Mouse (Mus musculus): ENCODE data around the gene Zfhx3.

The Zfhx3 gene

DNA sequence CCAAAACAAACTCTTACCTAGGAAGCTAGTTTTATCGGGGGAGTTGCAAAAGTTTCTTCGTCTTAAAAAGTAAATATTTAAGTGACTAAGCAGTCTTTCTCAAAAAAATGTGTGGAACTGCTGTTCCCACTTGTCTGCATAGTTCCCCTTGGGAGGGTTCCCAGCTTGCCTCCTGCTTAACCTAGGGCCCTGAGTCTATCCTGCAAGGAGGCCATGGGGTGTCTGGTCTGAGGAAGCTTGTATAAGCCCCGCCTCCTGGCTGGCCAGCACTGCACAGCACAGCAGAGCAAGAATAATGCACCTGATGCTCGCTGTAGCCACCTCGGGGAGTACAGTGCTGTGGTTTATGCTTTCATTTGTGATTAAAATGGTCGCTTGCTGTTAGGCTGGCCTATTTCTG is 775.6 kb downstream of the Zfhx3 start:
- DNase-seq (ENCODE audit: low spot score): peak; percentile 62

DNA sequence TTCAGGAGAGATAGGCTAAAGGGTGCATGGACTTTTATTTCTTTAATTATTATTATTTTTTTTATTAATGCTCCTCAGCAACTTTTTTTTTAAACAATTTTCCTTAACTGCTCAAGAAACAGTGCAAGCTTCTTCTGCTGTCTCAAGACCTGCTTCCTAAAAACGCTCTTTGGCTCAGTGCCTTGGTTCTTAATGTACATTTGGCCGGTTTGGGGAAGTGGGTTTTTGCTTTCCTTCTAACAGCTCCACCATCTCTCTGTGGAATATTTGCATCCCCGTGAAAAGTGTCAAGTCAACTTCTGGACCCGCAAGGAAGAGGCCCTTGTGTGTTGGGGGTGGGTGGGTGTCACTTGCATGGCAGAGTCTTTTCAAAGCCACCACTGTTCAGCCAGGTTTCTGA is 778.4 kb downstream of the Zfhx3 start:
- DNase-seq (ENCODE audit: low spot score): no peak

DNA sequence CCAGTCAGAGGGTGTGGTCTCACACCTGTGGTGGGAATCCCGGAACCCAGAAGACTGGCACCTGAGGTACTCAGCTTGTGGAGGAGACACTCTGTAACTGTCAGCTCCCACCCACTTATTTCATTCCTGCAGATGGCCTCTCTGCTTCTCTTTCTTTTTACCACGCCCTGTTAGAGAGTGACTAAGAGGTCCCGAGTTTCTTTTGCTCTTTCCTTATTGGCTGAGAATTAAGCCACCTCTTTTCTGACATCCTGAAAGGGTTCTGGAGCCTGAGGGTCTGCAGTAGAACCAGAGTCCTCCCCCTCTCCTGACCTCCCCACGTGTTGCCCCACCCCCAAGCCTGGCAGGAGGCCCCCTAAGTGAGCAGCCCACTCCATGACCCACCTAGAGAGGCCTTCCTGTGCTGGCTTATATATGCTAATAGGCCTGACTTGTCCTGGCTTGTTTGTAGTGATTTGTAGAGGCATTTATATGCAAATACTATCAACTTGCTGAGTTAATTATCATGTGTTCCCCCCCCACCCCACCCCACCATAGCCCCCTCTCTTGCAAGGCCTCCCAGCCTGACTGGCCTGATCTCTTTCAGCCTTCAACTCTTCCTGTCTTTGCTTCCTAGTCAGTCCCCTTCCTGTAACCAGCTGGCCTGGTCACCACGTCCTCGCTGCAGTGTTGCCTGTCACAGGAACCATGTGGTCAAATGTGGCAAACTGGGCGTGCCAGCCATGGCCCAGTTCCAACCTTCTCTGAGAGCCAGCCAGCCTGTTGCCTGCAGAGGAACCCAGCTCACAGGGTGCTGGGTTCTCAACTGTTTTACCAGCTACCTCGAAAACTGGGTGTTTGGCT is 780.4 kb downstream of the Zfhx3 start:
- DNase-seq (ENCODE audit: low spot score): peak; percentile 82

DNA sequence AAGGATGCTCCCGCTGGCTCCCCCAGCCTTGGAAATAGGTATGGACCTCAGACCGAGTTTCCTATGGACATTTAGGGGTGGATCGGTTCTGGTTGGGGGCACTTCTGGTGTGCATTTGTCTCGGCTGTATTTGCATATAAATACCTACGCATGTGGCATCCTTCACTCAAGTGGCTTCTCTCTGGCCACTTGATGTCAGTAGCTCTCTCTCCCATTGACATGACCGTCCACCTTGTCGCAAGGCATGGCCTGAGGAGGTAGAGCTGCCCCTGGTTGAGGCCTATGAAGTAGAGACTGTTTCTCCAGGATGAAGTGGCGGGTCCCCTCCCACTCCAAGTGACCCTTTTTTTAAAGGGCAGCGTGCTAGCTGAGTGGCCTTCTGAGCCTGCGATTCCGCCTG is 781.2 kb downstream of the Zfhx3 start:
- no peak for DNase-seq (ENCODE audit: low spot score)

DNA sequence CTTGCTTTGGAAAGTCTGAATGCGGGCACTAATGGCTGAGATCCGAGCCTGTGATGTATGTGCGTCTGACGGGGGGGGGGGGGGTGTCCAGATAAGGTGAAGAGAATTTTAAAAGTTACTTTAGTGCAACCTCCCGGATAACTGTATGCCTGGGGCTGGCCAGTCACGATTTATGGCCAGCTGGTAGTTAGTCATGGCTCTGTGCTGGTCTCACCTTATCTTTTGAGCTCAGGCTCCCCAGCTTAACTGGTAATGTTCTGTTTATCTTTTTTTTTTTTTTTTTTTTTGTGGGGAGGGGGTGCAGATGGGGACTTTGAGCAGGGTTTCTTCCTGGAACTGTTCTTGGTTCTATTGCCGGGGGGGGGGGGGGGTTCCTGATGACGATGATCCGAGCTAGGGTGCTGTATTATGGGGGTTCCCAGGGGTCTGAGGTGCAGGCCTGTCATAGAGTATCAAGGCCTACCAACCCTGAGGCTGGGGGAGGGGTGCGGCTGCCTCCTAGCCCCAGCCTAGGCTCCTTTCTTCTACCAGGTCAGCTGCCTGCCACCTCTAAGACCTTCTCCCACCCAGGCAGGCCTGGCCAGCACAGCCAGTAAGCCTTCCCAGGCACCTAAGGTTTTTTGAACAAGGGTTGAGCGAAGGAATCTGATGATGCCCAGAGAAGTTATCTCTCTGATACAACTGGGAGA is 782.5 kb downstream of the Zfhx3 start:
- no peak for DNase-seq (ENCODE audit: low spot score)

DNA sequence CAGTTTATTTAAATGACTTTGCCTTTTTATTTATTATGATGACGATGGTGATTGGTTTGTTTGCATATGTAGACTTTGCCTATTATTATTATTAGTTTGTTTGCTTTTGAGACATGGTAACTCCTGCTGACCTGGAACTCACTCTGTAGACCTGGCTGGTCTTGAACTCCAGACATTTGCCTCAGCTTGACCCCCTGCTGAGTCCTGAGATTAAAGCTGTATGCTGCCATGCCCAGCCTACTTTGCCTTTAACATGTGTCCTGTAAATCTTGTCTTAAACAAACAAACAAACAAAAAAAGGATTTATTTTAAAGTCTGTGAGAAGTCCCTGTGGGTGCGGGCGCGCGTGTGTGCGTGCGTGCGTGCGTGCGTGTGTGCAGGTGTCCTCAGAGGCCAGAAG is 783.2 kb downstream of the Zfhx3 start:
- no peak for DNase-seq (ENCODE audit: low spot score)

DNA sequence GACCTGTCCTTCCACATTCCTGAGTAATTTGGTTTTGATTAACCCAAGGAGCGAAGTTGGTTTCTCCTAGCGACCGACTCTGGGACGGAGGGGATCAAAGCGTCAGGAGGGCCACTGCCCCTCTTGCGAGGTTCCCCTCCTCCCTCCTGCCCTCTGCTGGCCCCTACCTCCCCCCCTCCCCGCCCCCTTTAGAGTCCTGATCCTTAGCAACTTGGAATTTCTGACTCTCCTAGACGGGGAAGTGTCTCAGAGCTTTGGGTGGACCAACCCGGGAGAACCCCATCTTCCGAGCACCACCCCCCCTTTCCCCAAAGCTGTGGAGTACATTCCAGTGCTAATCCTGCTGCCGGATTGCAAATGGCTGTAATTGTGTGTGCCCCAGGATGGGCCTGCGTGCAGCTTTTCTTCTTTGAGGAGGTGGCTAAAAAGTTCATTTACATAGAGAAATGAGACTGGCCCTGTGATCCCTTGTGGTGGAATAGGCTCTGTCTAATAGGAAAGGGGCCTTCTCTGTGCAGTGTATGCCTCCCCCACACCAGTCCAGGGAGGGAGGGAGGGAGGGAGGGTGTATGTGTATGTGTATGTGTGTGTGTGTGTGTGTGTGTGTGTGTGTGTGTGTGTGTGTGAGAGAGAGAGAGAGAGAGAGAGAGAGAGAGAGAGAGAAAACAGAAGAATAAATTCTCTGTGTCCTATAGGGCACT is 784.2 kb downstream of the Zfhx3 start:
- no peak for DNase-seq (ENCODE audit: low spot score)

DNA sequence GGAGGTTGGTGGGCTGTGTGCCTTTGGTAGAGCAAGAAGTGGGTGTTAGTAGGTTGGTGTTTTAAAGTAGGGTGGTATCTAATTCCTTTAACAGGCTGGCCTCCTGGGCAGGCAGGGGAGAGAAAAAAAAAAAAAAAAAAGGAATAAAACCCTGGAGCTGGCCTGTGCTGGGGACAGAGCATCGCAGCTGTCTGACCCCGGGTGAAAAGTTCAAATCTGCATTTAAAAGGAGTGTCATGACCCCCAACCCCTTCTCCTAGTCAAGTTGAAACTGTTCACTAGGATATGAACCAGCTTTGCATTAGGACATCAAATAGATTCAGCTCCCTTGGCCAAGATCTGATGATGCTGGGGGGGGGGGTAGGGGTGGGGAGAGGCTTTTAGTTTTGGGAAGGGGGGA is 786.7 kb downstream of the Zfhx3 start:
- no peak for DNase-seq (ENCODE audit: low spot score)

DNA sequence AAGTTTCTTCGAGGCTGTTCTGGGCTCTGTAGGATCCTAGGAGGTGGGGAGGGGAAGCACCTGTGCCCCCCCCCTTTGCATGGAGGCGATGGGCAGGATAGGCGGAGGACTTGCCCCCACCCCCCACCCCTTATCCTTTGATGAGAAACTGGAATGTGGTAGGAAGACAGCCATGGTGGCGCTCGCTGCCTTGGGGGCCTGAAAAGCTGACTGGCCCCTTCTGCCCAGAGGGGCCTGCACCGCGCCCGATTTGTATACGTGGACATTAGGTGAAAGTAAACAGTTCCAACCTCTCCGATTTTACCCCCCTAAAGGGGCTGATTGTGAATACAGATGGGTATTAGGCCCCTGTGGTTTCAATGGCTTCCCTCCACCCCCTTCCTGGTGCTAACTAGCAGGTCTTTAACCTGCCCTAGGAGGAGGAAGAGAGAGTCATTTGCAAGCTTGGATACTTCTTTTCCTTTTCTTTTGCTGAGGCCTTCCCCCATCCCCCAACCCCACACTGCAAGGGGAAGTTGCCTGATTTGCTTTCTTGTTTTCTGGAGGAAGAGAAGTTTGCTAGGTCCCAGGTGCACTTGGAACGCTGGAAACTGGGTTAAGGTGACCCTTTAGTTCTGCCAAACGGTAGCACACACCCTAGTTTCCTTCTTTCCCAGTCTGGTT is 787.4 kb downstream of the Zfhx3 start:
- DNase-seq (ENCODE audit: low spot score): no peak

DNA sequence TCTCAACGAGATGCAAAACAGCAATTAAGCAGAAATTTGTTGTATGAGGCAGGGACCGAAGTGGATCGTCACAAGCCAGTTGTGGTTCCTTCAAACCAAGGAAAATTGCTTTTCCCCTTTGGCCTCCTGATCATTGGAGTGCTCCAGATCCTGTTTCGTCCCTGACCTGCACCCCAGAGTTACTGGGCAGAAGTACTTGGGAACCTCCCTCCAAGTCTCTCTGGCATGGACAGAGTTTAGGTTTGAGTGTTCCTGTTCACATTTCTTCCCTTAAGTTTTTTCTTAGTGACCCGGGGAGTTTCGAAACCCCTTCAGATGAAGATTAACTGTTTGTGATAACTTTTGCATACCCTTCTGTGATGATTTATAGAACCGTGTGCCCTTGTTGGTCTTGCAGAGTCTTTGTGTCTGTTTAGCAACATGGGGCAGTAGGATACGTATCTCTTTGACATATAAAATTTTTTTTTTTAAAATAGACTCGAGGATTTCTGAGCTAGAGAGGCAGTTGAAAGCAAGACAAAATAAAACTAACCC is 788.5 kb downstream of the Zfhx3 start:
- DNase-seq (ENCODE audit: low spot score): no peak

DNA sequence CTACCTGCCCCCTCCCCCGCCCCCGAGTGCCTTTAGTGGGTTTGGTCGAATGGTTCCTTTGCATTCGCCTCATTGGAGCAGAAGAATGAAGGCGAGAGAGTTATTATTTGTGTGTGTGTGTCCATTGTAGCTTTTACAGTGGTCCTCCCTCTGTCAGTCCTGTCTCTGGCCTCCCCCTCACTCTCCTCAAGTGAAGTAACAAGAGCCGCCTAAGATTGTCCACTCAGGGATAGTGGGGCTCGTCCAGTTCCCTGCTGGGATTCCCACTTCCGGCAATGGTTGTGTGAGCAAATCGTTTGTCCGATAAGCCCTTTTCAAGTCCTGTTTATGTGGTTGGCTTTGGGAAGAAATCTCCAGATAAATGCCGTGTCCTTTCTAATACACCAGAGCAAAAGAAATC is 790.1 kb downstream of the Zfhx3 start:
- DNase-seq (ENCODE audit: low spot score): no peak

DNA sequence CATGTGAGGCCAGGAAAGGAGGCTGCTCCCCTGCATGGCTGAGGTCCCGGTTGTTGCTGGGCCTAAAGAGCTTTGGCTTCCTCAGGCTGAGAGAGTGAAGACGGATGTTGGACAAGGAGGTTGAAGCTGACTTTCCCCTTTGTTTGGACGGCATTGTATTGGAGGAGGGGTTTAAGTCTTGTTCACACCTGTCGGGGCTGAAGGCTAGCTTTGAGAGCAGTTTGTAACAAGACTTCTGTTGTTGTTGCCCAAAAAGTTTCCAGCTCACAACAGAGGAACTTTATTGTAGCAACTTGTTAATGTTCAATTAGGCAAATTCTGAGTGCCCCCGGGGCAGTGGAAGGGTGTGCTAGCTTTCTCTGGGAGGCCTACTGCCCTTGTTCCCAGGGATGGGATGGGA is 790.9 kb downstream of the Zfhx3 start:
- no peak for DNase-seq (ENCODE audit: low spot score)

DNA sequence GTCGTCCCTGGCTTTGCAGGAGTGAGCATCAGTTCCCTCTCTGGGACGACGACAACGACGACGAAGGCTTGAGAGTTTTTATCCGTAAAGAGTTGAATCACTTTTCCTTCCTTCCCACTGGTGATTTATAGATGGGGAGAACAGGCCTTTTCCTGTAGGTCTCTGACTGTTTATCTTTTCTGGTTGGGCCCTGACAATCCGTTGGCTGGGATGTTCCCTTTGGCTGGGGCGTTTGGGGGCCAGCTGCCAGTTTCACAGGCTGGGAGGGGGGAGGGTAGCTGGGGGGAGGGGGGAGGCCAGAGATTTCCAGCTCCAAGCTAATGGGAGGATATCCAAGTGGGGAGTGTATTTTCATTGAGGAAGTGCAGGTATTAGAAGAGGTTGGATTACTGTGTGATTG is 794.0 kb downstream of the Zfhx3 start:
- DNase-seq (ENCODE audit: low spot score): no peak

DNA sequence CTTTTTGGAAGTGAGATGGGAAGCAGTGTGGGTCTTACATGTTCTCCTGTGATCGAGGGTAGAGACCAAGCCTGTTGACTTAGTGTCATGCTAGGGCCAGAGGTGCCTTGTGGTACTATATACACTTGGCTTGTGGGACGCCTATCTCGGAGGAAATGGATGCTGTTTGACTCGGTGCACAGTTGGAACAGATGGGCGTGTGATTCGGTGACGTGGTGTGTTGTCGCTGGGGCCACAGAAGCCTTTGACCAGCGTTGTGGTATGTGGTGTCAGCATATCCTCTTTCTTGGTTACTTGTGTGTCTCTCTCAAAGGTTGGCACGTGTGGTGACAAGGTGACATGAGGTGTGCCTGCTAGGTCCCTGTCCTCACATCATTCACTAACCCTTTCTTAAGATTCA is 795.7 kb downstream of the Zfhx3 start:
- DNase-seq (ENCODE audit: low spot score): no peak

DNA sequence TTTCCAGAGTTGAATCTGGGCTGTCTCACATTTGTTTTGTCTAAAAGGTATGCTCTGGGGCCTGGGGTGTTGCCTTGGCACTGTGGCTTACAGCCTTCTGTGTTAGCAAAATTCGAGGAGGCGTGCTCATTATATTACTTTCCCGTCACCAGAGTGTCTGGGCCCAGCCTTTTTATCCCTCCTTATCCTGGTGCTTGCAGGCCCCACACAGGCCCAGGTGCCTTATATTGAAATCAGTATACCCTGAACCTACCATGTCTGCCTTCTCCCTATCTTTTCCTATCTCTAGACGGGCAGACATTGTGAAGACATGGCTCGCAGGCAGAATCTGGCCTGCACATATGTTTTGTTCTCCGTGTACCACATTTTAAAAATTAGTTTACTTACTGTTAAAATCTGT is 797.1 kb downstream of the Zfhx3 start:
- no peak for DNase-seq (ENCODE audit: low spot score)

DNA sequence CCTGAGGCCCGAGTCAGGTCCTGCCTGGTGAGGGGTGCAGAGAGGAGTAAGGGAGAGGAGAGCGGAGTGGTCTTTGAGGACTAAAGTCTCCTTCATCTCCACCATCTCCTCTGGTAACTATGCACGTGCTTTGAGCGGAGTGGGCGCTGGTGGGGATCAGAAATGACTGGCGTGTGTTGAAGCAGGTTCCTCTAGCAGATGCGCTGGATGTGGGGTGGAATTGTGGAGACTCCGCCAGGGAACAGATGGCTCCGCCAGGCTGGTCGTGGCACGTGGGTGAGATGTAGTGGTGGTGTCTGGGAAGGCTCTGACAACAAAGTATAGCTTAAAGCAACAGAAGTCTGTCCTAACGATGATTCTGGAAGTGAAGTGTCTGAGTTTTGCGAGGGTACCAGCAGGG is 798.0 kb downstream of the Zfhx3 start:
- no peak for DNase-seq (ENCODE audit: low spot score)

DNA sequence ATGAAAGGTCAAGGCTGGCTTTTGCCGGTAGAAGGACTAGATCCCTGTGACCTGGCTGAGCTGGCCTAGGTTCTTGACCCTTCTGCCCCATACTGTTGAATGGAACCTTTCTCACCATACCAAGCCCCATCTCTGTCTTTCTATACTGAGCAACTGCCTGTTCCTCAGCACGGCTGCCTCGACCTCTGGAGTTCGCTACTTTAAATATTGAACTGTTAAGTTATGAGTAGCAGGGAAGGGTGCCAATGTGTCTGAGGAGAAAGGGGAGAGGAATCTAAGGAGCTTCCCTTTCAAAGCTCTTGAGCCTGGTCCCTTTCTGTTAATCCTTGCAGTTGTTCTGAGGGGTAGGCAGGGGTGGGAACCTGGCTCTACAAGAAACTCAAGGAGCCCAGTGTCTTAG is 799.2 kb downstream of the Zfhx3 start:
- no peak for DNase-seq (ENCODE audit: low spot score)

DNA sequence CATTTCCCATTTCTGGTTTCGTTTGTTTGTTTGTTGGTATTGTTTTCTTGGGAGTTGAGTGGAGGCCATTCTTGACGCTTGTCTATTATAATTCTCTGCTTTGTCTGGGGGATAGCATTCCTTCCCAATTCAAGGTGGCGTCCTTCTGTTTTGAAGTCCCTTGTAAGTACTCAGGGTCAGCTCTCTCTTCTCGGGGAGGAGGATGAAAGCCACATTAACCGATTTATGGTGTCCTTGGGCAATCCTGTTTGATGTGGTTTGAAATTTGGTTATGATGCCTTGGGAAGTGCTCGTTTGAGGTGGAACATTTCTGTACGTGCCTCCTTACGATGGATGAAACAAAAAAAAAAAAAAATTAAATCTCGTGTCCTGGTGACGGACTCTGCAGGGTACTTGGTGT is 800.0 kb downstream of the Zfhx3 start:
- DNase-seq (ENCODE audit: low spot score): no peak

DNA sequence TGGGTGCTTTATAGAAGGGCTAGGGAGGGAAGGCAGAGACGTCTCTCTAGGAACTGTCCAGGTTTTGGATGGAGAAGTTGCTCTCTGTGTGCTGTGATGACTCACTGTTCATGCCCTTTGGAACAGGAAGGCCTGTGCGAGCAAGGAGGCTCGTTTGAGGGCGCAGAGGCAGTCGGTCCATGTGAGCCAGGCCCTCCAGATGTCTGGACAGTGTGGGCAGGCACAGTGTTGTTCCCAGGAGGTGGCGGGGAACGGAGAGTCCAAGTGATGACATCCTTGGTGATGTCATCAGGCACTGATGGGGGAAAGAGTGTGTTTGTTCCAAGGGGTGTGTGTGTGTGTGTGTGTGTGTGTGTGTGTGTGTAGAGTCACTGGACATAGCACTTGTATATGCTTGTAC is 800.8 kb downstream of the Zfhx3 start:
- peak; percentile 60 for DNase-seq (ENCODE audit: low spot score)

DNA sequence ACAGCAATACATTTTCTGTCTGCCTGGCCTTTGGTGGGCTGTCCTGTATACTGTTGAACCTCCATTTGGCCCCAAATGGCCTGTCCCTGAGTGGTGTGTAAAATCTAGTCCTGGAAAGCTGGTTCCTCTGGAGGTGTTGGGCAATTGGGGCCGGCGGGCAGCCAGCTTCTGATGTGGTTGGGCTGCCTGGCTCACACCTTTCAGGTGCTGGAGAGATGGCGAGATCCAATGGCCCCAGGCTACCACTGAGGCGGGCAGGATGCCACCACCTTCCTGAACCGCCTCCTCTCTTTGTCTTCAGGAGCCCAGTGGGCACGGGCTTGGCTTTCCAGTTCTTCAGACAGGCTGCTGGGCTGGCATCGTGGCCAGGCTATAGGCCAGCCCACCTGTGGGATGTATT is 803.1 kb downstream of the Zfhx3 start:
- no peak for DNase-seq (ENCODE audit: low spot score)

DNA sequence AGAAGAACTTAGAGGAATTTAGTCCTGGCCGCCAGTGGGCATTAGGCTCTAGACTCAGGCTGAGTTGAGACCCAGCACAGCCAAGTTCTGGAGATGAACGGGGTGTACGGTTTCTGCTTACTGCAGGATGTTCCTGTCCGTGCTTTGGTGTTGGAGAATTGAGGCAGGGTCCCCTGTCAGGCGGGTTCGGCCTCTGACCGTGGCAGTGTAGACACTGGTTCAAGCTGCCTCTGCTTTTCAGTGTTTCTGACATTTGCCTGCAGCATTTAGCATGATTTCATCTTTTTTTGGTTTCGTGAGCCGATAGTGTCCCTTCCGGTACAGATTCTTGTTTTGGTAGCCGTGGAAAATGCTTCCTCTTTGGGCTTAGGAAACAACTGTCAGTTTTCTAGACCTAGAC is 805.7 kb downstream of the Zfhx3 start:
- DNase-seq (ENCODE audit: low spot score): no peak

DNA sequence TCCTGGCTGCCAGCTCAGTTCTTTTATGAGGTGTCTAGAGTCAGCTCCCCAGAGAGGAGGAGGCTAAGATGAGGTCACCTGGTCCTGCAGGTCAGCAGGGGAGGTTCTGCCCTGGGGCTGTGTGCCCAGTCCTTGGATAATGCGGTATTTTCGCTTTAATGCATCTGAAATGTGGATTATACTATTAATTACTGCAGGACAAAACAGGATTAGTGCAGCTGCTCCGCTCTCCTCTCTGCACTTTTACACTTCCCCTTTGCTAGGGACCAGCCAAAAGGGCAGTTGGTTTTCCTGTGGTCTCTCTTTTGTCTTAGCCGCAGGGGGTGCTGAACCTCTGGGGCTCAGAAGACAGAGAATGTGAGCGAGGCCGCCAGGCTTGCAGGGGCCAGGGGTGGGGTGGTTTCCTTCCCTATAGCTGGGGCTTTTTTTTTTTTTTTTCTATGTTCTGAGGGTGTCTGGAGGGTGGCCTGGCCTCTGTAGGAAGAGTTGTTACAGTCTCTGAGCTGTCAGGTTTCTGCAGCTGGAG is 806.5 kb downstream of the Zfhx3 start:
- no peak for DNase-seq (ENCODE audit: low spot score)
